Mouse (Mus musculus) ES-Bruce4 (cell line): ENCODE measurements at regions not wholly inside any gene's neighbourhood (a gene's known extent, or its start where the extent isn't known, plus 50 kb on each side); places are given as distances from the start of the nearest gene placed in this dataset.
A peak's percentile ranks its signal among the peaks of the same experiment; 100 is the strongest.

Source experiments
- H3K27ac ChIP-seq: 2 replicates; pipeline ENCODE4 v1.5.1; 2012; ENCODE audit warnings: low read length, inconsistent platforms; ENCODE audit not compliant: insufficient read depth
- H3K27me3 ChIP-seq: 2 replicates; pipeline ENCODE4 v1.6.1; 2012; ENCODE audit warnings: mild to moderate bottlenecking, low read length, inconsistent platforms; ENCODE audit not compliant: control insufficient read depth, poor library complexity, insufficient read depth, severe bottlenecking
- H3K36me3 ChIP-seq: 2 replicates; pipeline ENCODE4 v1.6.1; 2012; ENCODE audit warnings: inconsistent platforms, mild to moderate bottlenecking, low read length, moderate library complexity; ENCODE audit not compliant: control insufficient read depth, poor library complexity, insufficient read depth, severe bottlenecking
- H3K4me1 ChIP-seq: one replicate; pipeline ENCODE4 v1.8.1; 2011; ENCODE audit warnings: low read length; ENCODE audit not compliant: control insufficient read depth, insufficient read depth
- H3K4me3 ChIP-seq: 2 replicates; pipeline ENCODE4 v1.5.1; 2011; ENCODE audit warnings: low read depth, mild to moderate bottlenecking, low read length
- H3K9ac ChIP-seq: 2 replicates; pipeline ENCODE4 v1.6.1; 2012; ENCODE audit warnings: low read depth, mild to moderate bottlenecking, inconsistent platforms; ENCODE audit not compliant: poor library complexity, severe bottlenecking
- H3K9me3 ChIP-seq: replicated peaks from 2 replicates; pipeline ENCODE4 v1.6.1; 2012; ENCODE audit warnings: mild to moderate bottlenecking, low read length, inconsistent platforms; ENCODE audit not compliant: control insufficient read depth, poor library complexity, insufficient read depth, severe bottlenecking
- CTCF ChIP-seq: IDR thresholded peaks from one replicate; pipeline ENCODE4 v1.8.1; 2011; ENCODE audit warnings: low read depth, low read length
- EP300 ChIP-seq: IDR thresholded peaks from 2 replicates; pipeline ENCODE4 v1.6.1; 2011; ENCODE audit warnings: low read depth, low read length; ENCODE audit not compliant: insufficient read depth
- POLR2A ChIP-seq: IDR thresholded peaks from one replicate; pipeline ENCODE4 v1.8.1; 2011; ENCODE audit warnings: low read length; ENCODE audit not compliant: insufficient read depth

DNA sequence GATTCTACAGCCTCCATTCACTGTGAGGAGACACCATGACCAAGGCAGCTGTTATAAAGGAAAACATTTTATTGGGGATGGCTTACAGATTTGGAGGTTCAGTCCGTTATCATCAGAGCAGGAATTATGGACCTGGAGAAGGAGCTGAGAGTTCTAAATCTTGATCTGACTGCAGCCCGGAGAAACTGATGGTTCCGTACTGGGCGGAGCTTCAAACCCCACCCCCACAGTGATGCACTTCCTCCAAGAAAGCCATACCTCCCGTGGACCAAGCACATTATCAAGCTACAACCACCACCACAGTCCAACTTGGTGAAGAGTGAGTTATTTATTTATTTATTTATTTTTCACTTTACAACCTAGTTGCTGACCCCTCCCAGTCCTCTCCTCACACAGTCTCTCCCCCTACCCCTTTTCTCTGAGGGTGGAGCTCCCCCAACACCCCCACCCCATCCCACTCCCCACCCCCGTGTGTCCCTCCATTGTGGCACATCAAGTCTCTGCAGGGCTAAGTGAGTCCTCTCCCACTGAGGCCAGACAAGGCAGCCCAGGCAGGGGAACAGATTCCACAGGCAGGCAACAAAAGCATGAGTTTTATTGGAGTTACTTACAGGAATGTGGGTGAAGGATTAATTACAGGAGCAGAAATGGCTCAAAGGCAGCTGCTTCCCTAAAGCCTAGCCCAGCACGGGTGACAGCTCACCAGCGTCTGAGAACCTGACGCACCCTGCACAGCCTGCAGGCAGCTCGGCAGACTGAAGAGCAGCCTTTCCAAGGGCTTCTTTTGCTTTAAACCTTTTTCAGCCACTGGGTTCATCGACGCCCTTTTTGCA is 67.8 kb upstream of the Enpep start:
- Histone ChIP-seq H3K36me3 (no peaks in the 10 kb centered on the region), H3K9ac (no peak overlapping the region), H3K9me3 (no peaks in the 10 kb centered on the region), H3K4me1 (no peaks in the 10 kb centered on the region), H3K4me3 (0 out of 2 replicates have a peak overlapping the region, but pooled peaks have one; percentile 6), H3K27me3 (no peaks in the 10 kb centered on the region), H3K27ac (no peak overlapping the region)
- TF ChIP-seq POLR2A (no peak), CTCF (no peak), EP300 (no peak)

DNA sequence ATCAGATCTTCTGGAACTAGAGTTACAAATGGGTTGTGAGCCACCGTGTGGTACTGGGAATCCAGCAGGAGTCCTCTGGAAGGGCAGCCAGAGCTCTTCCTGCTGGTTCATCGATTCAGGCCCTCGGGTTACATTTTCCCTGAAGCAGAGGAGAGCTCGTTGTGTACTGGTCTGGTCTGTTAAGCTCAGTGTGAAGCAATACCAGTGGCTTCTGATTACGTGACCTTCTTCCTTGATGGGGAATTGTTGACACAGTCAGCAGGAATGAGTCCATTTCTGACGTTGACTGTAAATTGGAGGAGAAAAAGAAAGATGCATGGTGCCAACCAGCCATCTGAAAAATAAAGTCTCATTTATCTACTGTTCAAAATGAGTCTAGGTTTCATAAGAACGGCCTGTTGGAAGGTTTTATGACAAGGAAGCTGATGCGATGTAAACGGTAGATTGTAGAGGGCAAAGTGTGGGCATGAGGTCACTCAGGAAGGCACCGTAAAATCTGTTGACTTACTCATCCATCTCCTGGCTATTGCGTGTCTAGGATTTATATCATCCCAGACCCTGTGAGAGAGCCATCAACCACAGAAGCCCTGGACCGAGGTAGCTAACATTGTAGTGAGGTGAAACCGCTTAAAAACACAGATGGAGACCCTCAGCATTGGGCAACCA is 79.0 kb upstream of the Enpep start:
- TF ChIP-seq POLR2A: no peak
- TF ChIP-seq CTCF: no peak
- no peak for TF ChIP-seq EP300
- no peaks in the 10 kb centered on the region for H3K36me3 ChIP-seq
- no peak overlapping the region for H3K9ac ChIP-seq
- no peaks in the 10 kb centered on the region for H3K4me1 ChIP-seq
- no peaks in the 10 kb centered on the region for H3K9me3 ChIP-seq
- H3K27ac ChIP-seq: no peak overlapping the region
- H3K4me3 ChIP-seq: no peak overlapping the region
- H3K27me3 ChIP-seq: no peaks in the 10 kb centered on the region

DNA sequence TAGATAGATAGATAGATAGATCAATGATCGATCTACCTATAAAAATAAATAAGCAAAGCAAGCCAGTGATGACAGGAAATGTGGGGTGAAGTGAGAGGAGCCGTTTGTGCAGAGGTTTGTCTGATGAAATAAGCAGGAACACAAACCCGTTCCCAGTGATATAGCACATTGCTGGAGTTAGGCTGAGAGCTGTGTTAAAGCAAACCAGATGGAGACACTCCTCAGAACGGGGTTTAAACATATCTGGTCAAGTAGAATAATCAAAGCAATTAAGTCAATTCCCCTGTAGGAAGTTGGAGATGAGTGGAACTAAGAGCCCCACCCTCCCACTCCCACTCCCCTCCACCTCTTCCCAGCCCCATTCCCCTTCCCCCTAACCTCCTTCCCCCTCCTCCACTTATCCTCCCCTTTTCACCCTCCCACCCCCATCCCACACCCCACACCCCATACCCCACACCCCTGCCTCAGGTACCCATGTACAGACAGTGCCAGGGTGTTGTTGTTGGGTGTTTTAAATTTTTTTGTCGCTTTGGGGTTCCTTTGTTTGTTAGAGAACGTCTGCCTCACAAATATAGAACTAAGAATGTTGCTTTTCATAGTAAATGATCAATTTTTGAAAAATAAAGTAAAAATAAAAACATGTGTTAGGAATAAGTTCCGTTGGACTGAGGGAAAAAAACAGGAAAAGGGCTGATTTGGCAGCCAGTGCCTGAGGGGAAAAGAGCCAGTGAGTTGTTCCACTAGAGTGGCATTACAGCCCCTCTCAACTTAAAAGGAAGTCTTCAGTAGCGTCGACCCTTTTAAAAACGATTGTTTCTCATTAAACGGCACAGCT is 79.8 kb upstream of the Enpep start:
- H3K27me3 ChIP-seq: no peaks in the 10 kb centered on the region
- H3K9ac ChIP-seq: no peak overlapping the region
- H3K4me1 ChIP-seq: no peaks in the 10 kb centered on the region
- H3K9me3 ChIP-seq: no peaks in the 10 kb centered on the region
- no peak overlapping the region for H3K4me3 ChIP-seq
- no peak for TF ChIP-seq POLR2A
- TF ChIP-seq CTCF: no peak
- no peak for TF ChIP-seq EP300
- no peaks in the 10 kb centered on the region for H3K36me3 ChIP-seq
- no peak overlapping the region for H3K27ac ChIP-seq

DNA sequence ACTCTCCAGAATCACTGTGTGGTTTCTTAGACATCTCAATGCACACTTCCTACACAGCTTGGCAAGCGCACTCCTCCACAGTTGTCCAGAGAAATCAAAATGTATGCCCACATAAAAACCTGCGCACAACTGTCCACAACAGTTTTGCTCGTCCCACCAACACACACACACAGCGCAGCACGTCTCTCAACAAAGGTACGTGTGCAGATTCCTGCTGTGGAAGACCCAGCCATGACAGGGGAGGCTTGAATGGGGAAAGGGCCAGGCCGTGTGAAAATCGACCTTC is 80.4 kb upstream of the Enpep start:
- Histone ChIP-seq H3K27me3 (no peaks in the 10 kb centered on the region), H3K27ac (no peak overlapping the region), H3K36me3 (no peaks in the 10 kb centered on the region), H3K9ac (no peak overlapping the region), H3K9me3 (no peaks in the 10 kb centered on the region), H3K4me1 (no peaks in the 10 kb centered on the region), H3K4me3 (no peak overlapping the region)
- TF ChIP-seq EP300 (no peak), CTCF (no peak), POLR2A (no peak)

DNA sequence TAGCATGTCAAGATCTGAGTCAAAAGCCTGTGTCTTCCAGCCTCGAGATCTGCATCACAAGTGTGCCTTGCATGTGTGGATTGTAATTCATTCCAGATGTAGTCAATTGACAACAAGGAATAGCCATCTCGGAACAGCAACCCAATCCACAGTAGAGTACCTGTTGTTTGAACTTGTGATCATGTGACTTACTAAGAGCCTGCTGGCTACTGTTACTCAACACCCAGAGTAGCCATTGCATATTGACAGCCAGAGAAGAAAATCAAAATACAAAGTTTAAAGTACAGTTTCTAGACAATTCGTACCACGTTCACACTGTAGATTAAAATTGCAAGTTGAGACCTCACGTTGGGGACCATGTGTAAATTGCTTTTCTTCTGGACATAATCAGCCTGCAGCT is 83.1 kb upstream of the Enpep start:
- H3K27ac ChIP-seq: no peak overlapping the region
- H3K9me3 ChIP-seq: no peaks in the 10 kb centered on the region
- TF ChIP-seq CTCF (no peak), POLR2A (no peak), EP300 (no peak)
- H3K4me1 ChIP-seq: no peaks in the 10 kb centered on the region
- H3K4me3 ChIP-seq: no peak overlapping the region
- H3K9ac ChIP-seq: no peak overlapping the region
- no peaks in the 10 kb centered on the region for H3K27me3 ChIP-seq
- H3K36me3 ChIP-seq: no peaks in the 10 kb centered on the region

DNA sequence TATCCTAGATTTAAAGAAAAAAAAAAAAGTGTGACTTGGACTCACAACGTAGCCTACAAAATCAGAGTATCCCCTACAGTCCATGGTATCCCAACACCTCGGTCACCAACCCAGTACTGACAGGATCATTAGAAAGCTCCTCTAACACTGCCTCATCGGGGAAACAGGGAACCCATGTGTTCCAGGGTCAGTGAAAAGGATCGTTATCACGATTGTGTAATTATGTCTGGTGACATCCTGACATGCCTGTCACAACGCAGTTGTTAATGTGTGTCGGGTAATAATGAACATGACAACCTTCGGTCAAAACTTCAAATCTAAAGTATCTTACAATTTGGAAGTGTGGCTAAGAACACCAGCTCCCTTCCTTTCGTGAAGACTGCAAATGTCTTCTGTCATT is 83.8 kb upstream of the Enpep start:
- Histone ChIP-seq H3K9ac (no peak overlapping the region), H3K4me1 (no peaks in the 10 kb centered on the region), H3K27ac (no peak overlapping the region), H3K9me3 (no peaks in the 10 kb centered on the region), H3K27me3 (no peaks in the 10 kb centered on the region), H3K36me3 (no peaks in the 10 kb centered on the region), H3K4me3 (no peak overlapping the region)
- no peak for TF ChIP-seq EP300
- no peak for TF ChIP-seq CTCF
- TF ChIP-seq POLR2A: no peak
